Mouse (Mus musculus) hindbrain, embryonic 13.5 days (tissue): ENCODE results near the gene Gpr174. TPM values are rescaled to one million over a fixed set of nuclear protein-coding genes. Genes with fewer than 3 reads are reported as not detected.

Source experiments
- ATAC-seq: fragments of 200-750 bp; cut with Nextera tagmentation; 2 replicates; pipeline ENCODE4 v1.8.0; 2017; ENCODE audit warnings: moderate TSS enrichment; ENCODE audit not compliant: low FRiP score
- H3K27ac ChIP-seq: fragments of 300-500 bp; sonication (generic); 2 replicates; pipeline ENCODE4 v1.5.1; 2015; ENCODE audit warnings: inconsistent platforms, mild to moderate bottlenecking, moderate library complexity
- H3K27me3 ChIP-seq: fragments of 300-500 bp; sonication (generic); 2 replicates; pipeline ENCODE4 v1.6.1; 2015; ENCODE audit warnings: mild to moderate bottlenecking, inconsistent platforms
- H3K36me3 ChIP-seq: fragments of 300-500 bp; sonication (generic); 2 replicates; pipeline ENCODE4 v1.6.1; 2015; ENCODE audit warnings: mild to moderate bottlenecking, inconsistent platforms
- H3K4me1 ChIP-seq: fragments of 300-500 bp; sonication (generic); replicated peaks from 2 replicates; pipeline ENCODE4 v1.6.1; 2015; ENCODE audit warnings: inconsistent platforms
- H3K4me2 ChIP-seq: fragments of 300-500 bp; sonication (generic); 2 replicates; pipeline ENCODE4 v1.6.1; 2015; ENCODE audit warnings: inconsistent platforms, mild to moderate bottlenecking, moderate library complexity
- H3K4me3 ChIP-seq: fragments of 300-500 bp; sonication (generic); 2 replicates; pipeline ENCODE4 v1.5.1; 2015; ENCODE audit warnings: mild to moderate bottlenecking, inconsistent platforms
- H3K9ac ChIP-seq: fragments of 300-500 bp; sonication (generic); 2 replicates; pipeline ENCODE4 v1.6.1; 2015; ENCODE audit warnings: mild to moderate bottlenecking, inconsistent platforms
- H3K9me3 ChIP-seq: fragments of 300-500 bp; sonication (generic); 2 replicates; pipeline ENCODE4 v1.6.1; 2016; ENCODE audit warnings: inconsistent platforms
- WGBS: fragments of 180-500 bp; shearing (Covaris S2); methylation state at CpG from one replicate; pipeline ENCODE4 v1.1.7; 2015; 5-methylcytosine and 5-hydroxymethylcytosine counted together
- polyA plus RNA-seq: library from polyadenylated mRNA; unstranded; fragments of >200 nt; fragmentation: Nextera tagmentation; extraction: Ambion mirVana; gene quantifications from 2 replicates; pipeline ENCODE4 v1.2.1, GENCODE M21; 2015

Gene Gpr174
- polyA plus RNA-seq, 1 experiment from 2014 or later, result not detected

DNA sequence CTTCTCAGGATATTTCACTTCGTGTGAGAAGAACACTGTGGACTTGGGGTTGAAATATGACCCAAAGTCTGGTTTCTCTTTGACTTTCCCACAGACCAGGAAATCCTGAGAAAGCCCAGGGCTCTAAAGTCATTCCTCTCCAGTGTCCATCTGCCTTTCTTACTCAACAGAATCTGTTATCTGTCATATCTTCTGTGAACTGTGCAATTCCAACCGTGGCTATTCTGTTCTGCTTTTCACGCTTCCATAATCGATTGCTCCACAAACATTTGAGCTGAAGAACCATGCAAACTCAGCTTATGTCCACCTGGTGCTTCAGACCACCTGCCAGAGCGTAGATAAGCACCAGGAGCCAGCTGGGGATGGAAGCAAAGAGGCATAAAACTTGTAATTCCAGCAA is 56.9 kb downstream of the Gpr174 start:
- ATAC-seq, result no peak
- H3K9me3 ChIP-seq, result no peaks in the 10 kb centered on the region
- H3K4me3 ChIP-seq, result no peak overlapping the region
- WGBS, result 62% methylated on average over 5 of the region's 5 CpGs
- no peak overlapping the region for H3K9ac ChIP-seq
- H3K27ac ChIP-seq, result no peak overlapping the region
- H3K36me3 ChIP-seq, result no peaks in the 10 kb centered on the region
- H3K4me2 ChIP-seq, result no peak overlapping the region
- H3K27me3 ChIP-seq, result no peaks in the 10 kb centered on the region
- H3K4me1 ChIP-seq, result no peaks in the 10 kb centered on the region

DNA sequence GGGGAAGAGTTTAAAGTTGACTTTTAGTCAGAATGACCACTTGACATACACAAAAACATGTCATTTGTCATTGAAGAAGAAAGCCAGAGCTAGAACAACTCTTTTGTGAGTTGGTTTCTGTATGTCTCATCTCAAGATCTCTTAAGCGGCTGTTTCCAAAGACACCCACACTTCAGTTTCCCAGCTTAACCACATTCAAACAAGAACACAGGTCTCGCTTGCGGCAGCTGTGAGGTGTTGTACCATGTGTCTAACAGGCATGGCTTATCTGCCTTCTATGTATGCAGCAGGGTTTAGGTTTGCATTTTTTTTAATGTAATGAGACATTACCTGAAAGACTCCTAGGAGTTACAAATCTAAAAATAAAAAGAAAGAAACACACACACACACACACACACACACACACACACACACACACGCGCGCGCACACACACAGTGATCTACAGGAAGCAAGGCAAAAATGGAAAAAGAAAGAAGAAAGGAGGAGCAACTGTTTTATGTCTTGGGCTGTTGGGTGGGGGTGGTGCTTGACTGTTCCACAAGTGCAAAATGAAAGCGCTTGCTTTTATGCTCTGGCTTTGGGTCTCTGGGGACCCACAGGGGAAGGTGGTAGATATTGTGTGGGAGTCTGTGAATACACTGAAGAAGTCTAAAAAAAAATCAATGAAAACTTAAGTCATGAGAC is 70.2 kb downstream of the Gpr174 start:
- WGBS, result 92% methylated on average over 4 of the region's 8 CpGs

DNA sequence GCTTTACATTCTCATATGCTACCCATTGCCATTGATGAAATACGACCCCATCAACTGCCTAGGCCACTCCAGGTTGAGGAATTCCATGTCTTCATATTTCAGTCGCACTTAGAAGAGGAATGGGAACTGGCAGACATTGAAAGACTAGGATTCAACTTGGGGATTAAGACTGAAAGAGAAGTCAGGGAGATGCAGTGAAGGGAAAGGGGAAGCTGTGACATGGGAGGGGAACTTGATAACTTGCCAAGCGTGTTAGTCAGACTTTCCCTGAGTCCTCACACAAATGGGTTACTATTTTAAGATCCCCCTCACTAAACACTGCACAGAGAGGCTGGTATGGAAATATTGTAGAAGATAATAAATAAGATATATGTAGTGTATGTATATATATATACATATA is 74.2 kb downstream of the Gpr174 start:
- no peak overlapping the region for H3K27ac ChIP-seq
- WGBS, result 87% methylated on average over 3 of the region's 3 CpGs
- no peaks in the 10 kb centered on the region for H3K4me1 ChIP-seq
- ATAC-seq, result no peak
- no peak overlapping the region for H3K4me2 ChIP-seq
- no peak overlapping the region for H3K4me3 ChIP-seq
- H3K36me3 ChIP-seq, result no peaks in the 10 kb centered on the region
- no peaks in the 10 kb centered on the region for H3K9me3 ChIP-seq
- H3K27me3 ChIP-seq, result no peaks in the 10 kb centered on the region
- no peak overlapping the region for H3K9ac ChIP-seq

More for the DNA sequence above, 70.2 kb downstream of the Gpr174 start:
- ATAC-seq, result no peak
- H3K4me3 ChIP-seq, result no peak overlapping the region
- no peak overlapping the region for H3K9ac ChIP-seq
- H3K27ac ChIP-seq, result no peak overlapping the region
- H3K27me3 ChIP-seq, result no peaks in the 10 kb centered on the region
- no peaks in the 10 kb centered on the region for H3K9me3 ChIP-seq
- H3K4me1 ChIP-seq, result no peaks in the 10 kb centered on the region
- H3K4me2 ChIP-seq, result no peak overlapping the region
- no peaks in the 10 kb centered on the region for H3K36me3 ChIP-seq

DNA sequence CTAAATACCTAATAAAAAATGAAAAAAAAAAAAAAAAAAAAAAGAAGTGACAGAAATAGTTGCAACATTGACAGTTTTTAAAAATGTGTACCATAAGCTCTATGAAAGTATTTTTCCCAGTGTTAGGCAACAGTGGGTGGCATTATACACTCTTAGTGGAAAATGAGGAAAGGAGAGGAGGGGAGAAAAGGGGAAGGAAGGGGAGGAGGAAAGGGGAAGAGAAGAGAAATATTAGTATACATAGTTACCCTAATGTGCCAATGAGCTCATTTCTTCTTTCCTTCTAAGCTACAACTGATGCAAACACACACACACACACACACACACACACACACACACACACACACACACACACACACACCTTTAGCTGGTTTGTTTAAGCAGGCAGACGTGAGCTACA is 80.9 kb downstream of the Gpr174 start:
- Histone ChIP-seq H3K4me2 (no peak overlapping the region), H3K4me3 (no peak overlapping the region), H3K9me3 (no peaks in the 10 kb centered on the region), H3K36me3 (no peaks in the 10 kb centered on the region), H3K27ac (no peak overlapping the region), H3K4me1 (no peaks in the 10 kb centered on the region), H3K27me3 (no peaks in the 10 kb centered on the region), H3K9ac (no peak overlapping the region)
- 86% methylated on average over 1 of the region's 1 CpGs for WGBS
- ATAC-seq, result no peak

DNA sequence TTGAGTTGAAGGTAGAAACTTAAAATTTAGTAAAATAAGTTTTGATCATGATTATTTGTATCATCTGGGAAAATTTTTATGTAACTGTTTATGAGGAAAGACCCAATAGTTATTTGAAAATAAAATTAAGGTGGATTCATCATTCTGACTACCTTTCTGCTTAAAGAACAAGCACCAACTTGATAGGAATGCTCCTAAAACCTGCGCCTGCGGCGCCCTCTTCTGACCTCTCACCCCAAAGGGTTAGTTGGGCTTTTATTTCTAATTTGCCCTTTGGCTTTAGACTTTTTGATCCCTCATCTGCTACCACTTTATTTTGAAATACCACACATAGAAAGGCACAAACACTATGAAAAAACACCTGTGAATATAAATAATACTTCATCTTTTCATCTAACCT is 86.3 kb downstream of the Gpr174 start:
- no peaks in the 10 kb centered on the region for H3K4me1 ChIP-seq
- no peak overlapping the region for H3K9ac ChIP-seq
- no peak overlapping the region for H3K4me3 ChIP-seq
- no peaks in the 10 kb centered on the region for H3K36me3 ChIP-seq
- WGBS, result 44% methylated on average over 3 of the region's 3 CpGs
- H3K27ac ChIP-seq, result no peak overlapping the region
- no peaks in the 10 kb centered on the region for H3K9me3 ChIP-seq
- no peak for ATAC-seq
- no peaks in the 10 kb centered on the region for H3K27me3 ChIP-seq
- no peak overlapping the region for H3K4me2 ChIP-seq

Other genes with a start within 250 kb of the Gpr174 start
- not detected in 2 replicates for gene P2ry10, start 167.4 kb upstream of the Gpr174 start, polyA plus RNA-seq
- gene P2ry10b, start 107.0 kb upstream of the Gpr174 start, polyA plus RNA-seq, result 0.22 and 0.43 TPM in 2 replicates
- gene Itm2a, start 147.5 kb downstream of the Gpr174 start, polyA plus RNA-seq, result 160 and 161 TPM in 2 replicates